In genomic region chr6:131359543-131359942, GRCm38 (mm10) we compare ENCODE assay signal across 24 mouse cellular contexts. TPM values are rescaled to one million over a fixed set of nuclear protein-coding genes. Genes with fewer than 3 reads are reported as not detected.
A peak's percentile ranks its signal among the peaks of the same experiment; 100 is the strongest.
DNase-seq lines count a peak whose midpoint lies in the region; ATAC-seq and TF ChIP-seq lines count a peak whose summit lies in the region.
"Had no signal": no experiment of that assay in that cellular context is flagged by ENCODE, and none has a peak within 500 bp of the region (broad histone marks: within the 10 kb centered on the region; RNA-seq: fewer than 3 reads in every experiment).

No protein-coding gene starts in this region.

- no peaks in the 10 kb centered on the region for H3K27me3 ChIP-seq in MEL (ENCODE audit: control insufficient read depth in 1 of 2, insufficient read depth in 2 of 2, low read length in 2 of 2)
- peaks cover 20% of the 10 kb centered on the region for H3K27me3 ChIP-seq in liver, embryonic 15.5 days
- H3K27me3 ChIP-seq: forebrain, embryonic 13.5 days; hindbrain, embryonic 12.5 days; hindbrain, embryonic 15.5 days had no signal

- no peak for TF ChIP-seq POLR2A in MEL (IDR thresholded peaks at IDR 0.05; ENCODE audit: control insufficient read depth in 1 of 2, insufficient read depth in 1 of 2, low read depth in 1 of 2, low read length in 2 of 2, poor library complexity in 1 of 2)

- H3K36me3 ChIP-seq in MEL (ENCODE audit: control insufficient read depth in 1 of 2, insufficient read depth in 2 of 2, low read length in 2 of 2): peaks cover 2 to 16% of the 10 kb centered on the region in 2 experiments; a peak in 3 of 4 replicates
- peaks cover 15% of the 10 kb centered on the region for H3K36me3 ChIP-seq in liver, embryonic 15.5 days (replicated peaks)

- H3K4me2 ChIP-seq in liver, embryonic 15.5 days: no peak overlapping the region
- H3K4me2 ChIP-seq: forebrain, embryonic 13.5 days; heart, embryonic 11.5 days; hindbrain, embryonic 12.5 days; hindbrain, embryonic 15.5 days had no signal

- H3K79me2 ChIP-seq in MEL (ENCODE audit: control insufficient read depth, insufficient read depth, low read length, poor library complexity): no peaks in the 10 kb centered on the region

- TF ChIP-seq CTCF in MEL (IDR thresholded peaks at IDR 0.05 in 2 of 3, conservative IDR thresholded peaks at IDR 0.05 in 1 of 3; ENCODE audit: control insufficient read depth in 1 of 3, insufficient read depth in 1 of 3, low read depth in 2 of 3, low read length in 3 of 3, poor library complexity in 1 of 3, severe bottlenecking in 1 of 3): no peak

- TF ChIP-seq EP300 in MEL (IDR thresholded peaks at IDR 0.05; ENCODE audit: low read depth in 1 of 2, low read length in 2 of 2): peak in 1 of 2 experiments; percentile 63; a peak in 3 of 4 replicates

- H3K9ac ChIP-seq in MEL (ENCODE audit: control insufficient read depth, low read depth, low read length, poor library complexity, severe bottlenecking): no peak overlapping the region
- no peak overlapping the region for H3K9ac ChIP-seq in liver, embryonic 15.5 days
- H3K9ac ChIP-seq: forebrain, embryonic 13.5 days; hindbrain, embryonic 12.5 days; hindbrain, embryonic 15.5 days had no signal

- DNase-seq in MEL (ENCODE audit: low read depth, low spot score): no peak
- no peak for DNase-seq in kidney, adult 18-20 months
- no peak for DNase-seq in lung, postnatal 10 days
- DNase-seq in gastrocnemius, postnatal 36 days: no peak
- DNase-seq: adrenal gland, adult 2 months; adrenal gland, postnatal 14 days; B cell, adult 2 months; cerebellum, adult 18-20 months; cerebellum, adult 9-10 months; cerebellum, postnatal 25 days; embryo, embryonic 11 days; gastrocnemius, postnatal 10 days; heart, adult 11 months had no signal

- 32% methylated on average over 2 of the region's 2 CpGs for WGBS in liver, embryonic 15.5 days (ENCODE audit: insufficient replicate concordance)

- H3K27ac ChIP-seq in MEL (ENCODE audit: control insufficient read depth, low read depth, low read length): no peak overlapping the region
- H3K27ac ChIP-seq in liver, embryonic 15.5 days (replicated peaks): 0 out of 2 replicates have a peak overlapping the region, but pooled peaks have one; percentile 25
- H3K27ac ChIP-seq: forebrain, embryonic 10.5 days; forebrain, embryonic 13.5 days; hindbrain, embryonic 12.5 days; hindbrain, embryonic 15.5 days had no signal

- ATAC-seq in common myeloid progenitor, adult 5-6 weeks (replicated peaks; ENCODE audit: low read depth, poor library complexity, severe bottlenecking): peak; percentile 40
- no peak for ATAC-seq in liver, embryonic 15.5 days (ENCODE audit: insufficient read depth)
- ATAC-seq in megakaryocyte-erythroid progenitor cell, adult 5-6 weeks (replicated peaks; ENCODE audit: low FRiP score, low TSS enrichment, poor library complexity, severe bottlenecking): peak; percentile 49
- ATAC-seq: forebrain, embryonic 13.5 days; forebrain, embryonic 16.5 days had no signal

- no peak for TF ChIP-seq RAD21 in MEL (IDR thresholded peaks at IDR 0.05; ENCODE audit: low read depth, low read length)

- no peak overlapping the region for H3K4me3 ChIP-seq in MEL (ENCODE audit: control insufficient read depth in 1 of 2, insufficient read depth in 1 of 2, low read depth in 2 of 2, low read length in 2 of 2)
- no peak overlapping the region for H3K4me3 ChIP-seq in liver, embryonic 15.5 days (replicated peaks)
- H3K4me3 ChIP-seq: forebrain, embryonic 10.5 days; forebrain, embryonic 13.5 days; hindbrain, embryonic 12.5 days; hindbrain, embryonic 15.5 days had no signal

- peaks cover 14 to 19% of the 10 kb centered on the region in 2 experiments for H3K4me1 ChIP-seq in MEL (ENCODE audit: control insufficient read depth in 1 of 2, insufficient read depth in 2 of 2, low read length in 2 of 2)
- peaks cover 30% of the 10 kb centered on the region for H3K4me1 ChIP-seq in liver, embryonic 15.5 days (replicated peaks)
- H3K4me1 ChIP-seq: forebrain, embryonic 10.5 days; forebrain, embryonic 13.5 days; hindbrain, embryonic 12.5 days; hindbrain, embryonic 15.5 days had no signal

- intact Hi-C loops in gastrocnemius, postnatal 36 days (cut with DNase I): no loop called here

- no peaks in the 10 kb centered on the region for H3K9me3 ChIP-seq in MEL (replicated peaks; ENCODE audit: insufficient read depth, low read length)
- no peaks in the 10 kb centered on the region for H3K9me3 ChIP-seq in liver, embryonic 15.5 days (replicated peaks)
- H3K9me3 ChIP-seq: forebrain, embryonic 10.5 days; forebrain, embryonic 13.5 days; hindbrain, embryonic 12.5 days; hindbrain, embryonic 15.5 days had no signal

TF ChIP-seq in MEL, 35 proteins besides CTCF, POLR2A, EP300 and RAD21:
- TF ChIP-seq GATA1 (IDR thresholded peaks at IDR 0.05; ENCODE audit: low read depth, low read length) (peak; percentile 55), MXI1 (IDR thresholded peaks at IDR 0.05; ENCODE audit: low read depth, low read length) (no peak), TCF12 (IDR thresholded peaks at IDR 0.05; ENCODE audit: low read depth, low read length) (peak; percentile 63; the same call in 1 of the 2 replicates), ZKSCAN1 (IDR thresholded peaks at IDR 0.05; ENCODE audit: low read depth, low read length) (no peak), TAL1 (IDR thresholded peaks at IDR 0.05; ENCODE audit: low read length) (peak; percentile 58)

RNA-seq across cellular contexts. Expression of gene Styk1, which starts 6.1 kb away (rescaled TPM):
- 0.12 and 0.20 TPM in 2 replicates for total RNA-seq in MEL (2012; rRNA removed)
- polyA plus RNA-seq in MEL (2012; ENCODE audit: insufficient read depth in 1 of 2, insufficient read length in 2 of 2, low read depth in 1 of 2, low replicate concordance in 2 of 2, missing spikeins in 1 of 2): under 1 TPM in 1 of 2 experiments, not detected in 1; 0.11 TPM
- 0.09 and 0.29 TPM in 2 replicates for total RNA-seq in common myeloid progenitor, adult 5-6 weeks (2017)
- polyA plus RNA-seq in liver, embryonic 15.5 days (2015; fragmentation: Nextera tagmentation; extraction: Ambion mirVana): 0.89 and 0.90 TPM in 2 replicates
- 0.39 TPM in 1 of 2 replicates, not detected in the other for total RNA-seq in megakaryocyte-erythroid progenitor cell, adult 5-6 weeks (2014; fragmentation: Nextera tagmentation)
- 1.3 and 1.6 TPM in 2 replicates for total RNA-seq in megakaryocyte-erythroid progenitor cell, adult 5-6 weeks (2017)
- 1 to 10 TPM in 1 of 2 experiments, under 1 TPM in 1; 0.59 to 1.4 TPM for total RNA-seq in gastrocnemius, postnatal 36 days (2021)
- total RNA-seq: CH12.LX had no signal
- polyA plus RNA-seq: adrenal gland, adult 2 months; G1E had no signal

RNA-seq across cellular contexts. Expression of gene Ybx3, which starts 28.7 kb away (rescaled TPM):
- total RNA-seq in MEL (2012; rRNA removed): 575 and 609 TPM in 2 replicates
- 1,000 to 10,000 TPM in 1 of 2 experiments, 100 to 1,000 TPM in 1; 105 to 1,042 TPM for polyA plus RNA-seq in MEL (2012; ENCODE audit: insufficient read depth in 1 of 2, insufficient read length in 2 of 2, low read depth in 1 of 2, low replicate concordance in 2 of 2, missing spikeins in 1 of 2)
- 642 and 683 TPM in 2 replicates for total RNA-seq in common myeloid progenitor, adult 5-6 weeks (2017)
- polyA plus RNA-seq in liver, embryonic 15.5 days (2015; fragmentation: Nextera tagmentation; extraction: Ambion mirVana): 55.6 and 57.5 TPM in 2 replicates
- total RNA-seq in megakaryocyte-erythroid progenitor cell, adult 5-6 weeks (2014; fragmentation: Nextera tagmentation): 620 and 624 TPM in 2 replicates
- total RNA-seq in megakaryocyte-erythroid progenitor cell, adult 5-6 weeks (2017): 689 and 900 TPM in 2 replicates
- 1,000 to 10,000 TPM; 1,485 to 1,638 TPM for total RNA-seq in gastrocnemius, postnatal 36 days (2021)
